Mouse (Mus musculus): ENCODE measurements around the gene Ssbp3.

The Ssbp3 gene

GRCm38 (mm10) chr4:106935583-106935935 lies 25.1 kb downstream of the Ssbp3 start:
- DNase-seq = no peak

- no peak for DNase-seq
Observed at GRCm38 (mm10) chr4:106936041-106936440, 25.5 kb downstream of the Ssbp3 start.

GRCm38 (mm10) chr4:106936741-106937140 lies 26.2 kb downstream of the Ssbp3 start:
- no peak for DNase-seq

GRCm38 (mm10) chr4:106938506-106939222 lies 28.2 kb downstream of the Ssbp3 start:
- no peak for DNase-seq

- peak; percentile 26 for DNase-seq
Observed at GRCm38 (mm10) chr4:106939223-106939918, 28.9 kb downstream of the Ssbp3 start.

- DNase-seq = no peak
Observed at GRCm38 (mm10) chr4:106939919-106940227, 29.4 kb downstream of the Ssbp3 start.

GRCm38 (mm10) chr4:106940945-106941344 lies 30.4 kb downstream of the Ssbp3 start:
- DNase-seq = no peak

- DNase-seq = no peak
Observed at GRCm38 (mm10) chr4:106941475-106941874, 31.0 kb downstream of the Ssbp3 start.

- no peak for DNase-seq
Observed at GRCm38 (mm10) chr4:106942491-106942890, 32.0 kb downstream of the Ssbp3 start.

GRCm38 (mm10) chr4:106943627-106944026 lies 33.1 kb downstream of the Ssbp3 start:
- no peak for DNase-seq

- DNase-seq = no peak
Observed at GRCm38 (mm10) chr4:106944898-106945297, 34.4 kb downstream of the Ssbp3 start.

- DNase-seq = no peak
Observed at GRCm38 (mm10) chr4:106947741-106948140, 37.2 kb downstream of the Ssbp3 start.

- DNase-seq = no peak
Observed at GRCm38 (mm10) chr4:106948546-106948945, 38.0 kb downstream of the Ssbp3 start.

- DNase-seq = no peak
Observed at GRCm38 (mm10) chr4:106949200-106949599, 38.7 kb downstream of the Ssbp3 start.

GRCm38 (mm10) chr4:106950801-106951200 lies 40.3 kb downstream of the Ssbp3 start:
- no peak for DNase-seq

GRCm38 (mm10) chr4:106951455-106951854 lies 41.0 kb downstream of the Ssbp3 start:
- DNase-seq = no peak

GRCm38 (mm10) chr4:106953221-106953620 lies 42.7 kb downstream of the Ssbp3 start:
- DNase-seq = no peak

- DNase-seq = no peak
Observed at GRCm38 (mm10) chr4:106953760-106954159, 43.3 kb downstream of the Ssbp3 start.

GRCm38 (mm10) chr4:106955729-106956712 lies 45.5 kb downstream of the Ssbp3 start:
- DNase-seq = peak; percentile 34

- DNase-seq = no peak
Observed at GRCm38 (mm10) chr4:106958117-106958516, 47.6 kb downstream of the Ssbp3 start.

GRCm38 (mm10) chr4:106958561-106958960 lies 48.1 kb downstream of the Ssbp3 start:
- no peak for DNase-seq

- DNase-seq = no peak
Observed at GRCm38 (mm10) chr4:106959506-106960302, 49.2 kb downstream of the Ssbp3 start.

GRCm38 (mm10) chr4:106960476-106960875 lies 50.0 kb downstream of the Ssbp3 start:
- no peak for DNase-seq

Measured in right cerebral cortex, postnatal 14 days (tissue).